Mouse (Mus musculus): ENCODE data around the gene Il17rc.

Il17rc gene

DNA sequence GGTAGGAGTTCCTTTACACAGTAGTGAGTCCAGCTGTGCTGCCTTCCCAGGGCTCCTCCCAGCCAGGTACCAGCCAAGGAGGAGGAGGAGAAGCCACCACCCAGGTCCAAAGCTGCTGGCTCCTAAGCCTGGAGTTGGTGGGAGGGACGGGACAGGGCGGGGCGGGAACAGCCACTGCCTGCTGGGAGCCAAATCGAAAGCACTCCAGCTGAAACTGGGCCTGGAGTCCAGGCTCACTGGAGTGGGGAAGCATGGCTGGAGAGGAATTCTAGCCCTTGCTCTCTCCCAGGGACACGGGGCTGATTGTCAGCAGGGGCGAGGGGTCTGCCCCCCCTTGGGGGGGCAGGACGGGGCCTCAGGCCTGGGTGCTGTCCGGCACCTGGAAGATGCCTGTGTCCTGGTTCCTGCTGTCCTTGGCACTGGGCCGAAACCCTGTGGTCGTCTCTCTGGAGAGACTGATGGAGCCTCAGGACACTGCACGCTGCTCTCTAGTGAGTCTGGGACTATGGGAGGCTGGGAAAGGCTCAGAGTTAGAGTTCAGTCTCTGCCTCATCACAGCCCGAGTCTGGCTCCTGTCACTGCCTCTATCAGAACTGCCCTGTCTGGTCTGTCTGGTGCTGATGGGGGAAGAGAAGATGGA, at the start of gene Il17rc:
Gene Il17rc (plus strand): TSS at position 131 of the 640 bp plus-strand sequence.
- no peak for DNase-seq (ENCODE audit: low read depth, low spot score)

DNA sequence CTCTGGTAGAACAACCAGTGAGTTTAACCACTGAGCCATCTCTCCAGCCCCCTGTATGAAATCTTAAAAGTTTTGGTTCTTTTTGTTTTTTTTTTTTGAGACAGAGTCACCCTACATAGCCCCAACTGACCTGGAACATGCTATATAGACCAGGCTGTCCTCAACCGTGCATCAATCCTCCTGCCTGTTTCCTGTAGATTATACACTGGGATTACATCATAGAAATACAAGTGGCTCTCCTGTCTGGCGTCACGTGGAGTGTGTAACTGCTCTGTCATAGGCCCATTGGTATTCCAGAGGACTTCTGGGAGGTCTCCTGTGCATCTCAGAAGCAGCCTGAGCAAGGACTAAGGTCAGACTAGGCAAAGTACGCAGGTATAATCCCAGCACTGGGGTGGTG, 48.2 kb upstream of the Il17rc start:
- DNase-seq (ENCODE audit: low read depth, low spot score) = no peak

DNA sequence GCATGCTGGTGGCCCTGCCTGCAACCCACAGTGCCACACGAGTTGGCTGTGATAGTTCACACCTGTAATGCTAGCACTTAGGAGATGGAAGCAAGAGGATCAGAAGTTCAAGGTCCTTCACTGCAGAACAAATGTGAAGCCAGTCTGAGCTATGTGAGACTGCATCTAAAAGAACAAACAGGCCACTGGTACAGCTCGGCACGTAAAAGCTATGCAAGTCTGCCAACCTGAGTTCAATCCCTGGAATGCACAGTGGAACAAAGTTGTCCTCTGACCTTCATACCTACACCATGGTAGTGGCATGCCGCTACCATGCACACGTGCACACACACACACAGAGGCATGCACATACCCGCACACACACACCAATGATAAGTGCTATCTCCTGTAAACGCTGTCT, 47.0 kb upstream of the Il17rc start:
- DNase-seq (ENCODE audit: low read depth, low spot score) = no peak

DNA sequence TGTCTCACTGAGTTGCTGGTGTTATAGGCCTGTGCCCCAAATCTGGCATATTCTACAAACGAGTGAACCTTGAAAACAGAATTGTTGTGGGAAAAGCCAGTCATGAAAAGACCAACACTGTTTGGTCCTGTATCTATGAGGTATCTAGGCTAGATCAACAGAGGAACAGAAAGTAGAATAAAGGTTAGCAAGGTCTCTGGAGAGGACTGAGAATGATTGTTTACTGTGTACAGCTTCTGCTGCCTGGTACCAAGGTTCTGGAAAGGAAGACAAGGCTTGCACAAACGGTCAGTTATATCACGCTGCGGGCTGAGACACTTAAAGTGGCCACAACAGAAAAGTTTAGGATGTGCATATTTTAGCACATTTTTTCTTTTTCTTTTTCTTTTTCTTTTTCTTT, 44.5 kb upstream of the Il17rc start:
- no peak for DNase-seq (ENCODE audit: low read depth, low spot score)

DNA sequence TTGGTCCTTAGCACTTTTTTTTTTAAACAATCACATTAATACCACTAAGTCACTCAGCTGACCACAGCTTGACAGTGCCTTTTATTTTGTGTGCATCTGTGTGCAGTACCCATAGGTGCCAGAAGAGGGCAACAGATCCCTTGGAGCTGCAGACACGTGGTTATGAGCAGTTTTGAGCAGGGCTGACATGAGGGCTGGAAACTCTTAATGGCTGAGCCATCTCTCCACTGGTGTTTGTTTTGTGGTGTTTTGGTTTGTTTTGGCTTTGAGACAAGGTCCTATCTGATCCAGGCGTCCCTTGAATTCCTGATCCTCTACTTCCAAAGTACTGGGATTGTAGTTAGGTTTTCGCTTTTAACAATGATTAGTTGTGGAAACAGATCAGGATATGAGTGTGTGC, 43.8 kb upstream of the Il17rc start:
- DNase-seq (ENCODE audit: low read depth, low spot score) = peak; percentile 55

DNA sequence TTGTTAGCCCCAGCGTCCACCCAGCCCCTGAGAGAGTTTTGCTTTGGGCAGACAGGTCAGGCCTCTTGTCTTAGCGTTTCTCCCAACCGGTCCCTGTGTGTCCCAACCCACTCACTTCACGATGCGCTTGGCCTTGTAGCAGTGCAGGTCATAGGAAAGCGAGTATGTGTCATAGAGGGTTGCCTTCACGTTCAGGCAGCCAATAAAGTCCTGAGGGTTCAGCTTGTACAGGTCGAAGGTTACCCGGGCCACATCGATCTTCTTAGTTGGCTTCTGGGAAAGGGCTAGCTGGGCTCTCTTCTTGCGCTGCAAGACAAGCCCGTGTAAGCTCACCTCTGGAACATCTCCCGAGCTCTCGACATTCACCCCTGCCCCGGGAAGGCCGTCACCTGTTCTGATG, 43.2 kb upstream of the Il17rc start:
- no peak for DNase-seq (ENCODE audit: low read depth, low spot score)

DNA sequence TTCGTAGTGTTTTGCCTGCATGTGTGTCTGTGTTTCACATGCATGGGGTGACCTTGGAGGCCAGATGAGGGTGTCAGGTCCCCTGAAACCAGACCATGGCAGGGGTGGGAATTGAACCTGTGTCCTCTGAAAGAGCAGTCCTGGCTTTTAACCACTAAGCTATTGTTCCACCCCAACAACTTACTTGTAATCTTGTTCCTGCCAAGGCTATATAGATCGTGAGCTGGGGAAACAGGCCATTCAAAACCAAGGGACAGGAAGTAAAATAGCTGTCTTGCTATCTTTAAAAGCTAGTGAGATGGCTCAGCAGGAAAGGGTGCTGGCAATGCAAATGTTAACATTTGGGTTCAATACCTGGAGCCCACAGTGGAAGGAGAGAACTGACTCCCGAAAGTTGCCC, 41.3 kb upstream of the Il17rc start:
- DNase-seq (ENCODE audit: low read depth, low spot score) = no peak

DNA sequence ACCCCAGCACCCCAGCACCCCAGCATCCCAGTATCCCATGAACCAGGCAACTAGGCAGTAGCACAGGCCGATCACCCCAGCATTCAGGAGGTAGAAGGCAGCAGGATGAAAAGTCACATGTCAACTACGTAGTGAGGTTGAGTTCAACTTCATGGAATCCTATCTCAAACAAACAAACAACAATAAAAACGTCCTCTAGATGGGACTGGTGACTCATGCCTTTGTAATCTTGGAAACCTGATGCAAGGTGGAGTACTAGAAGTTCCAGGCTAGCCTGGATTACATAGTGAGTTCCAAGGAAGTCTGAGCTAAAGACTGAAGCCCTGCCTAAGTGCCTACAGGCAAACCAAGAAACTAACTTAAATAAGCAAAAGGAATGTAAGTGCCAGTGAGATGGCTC, 40.4 kb upstream of the Il17rc start:
- no peak for DNase-seq (ENCODE audit: low read depth, low spot score)

DNA sequence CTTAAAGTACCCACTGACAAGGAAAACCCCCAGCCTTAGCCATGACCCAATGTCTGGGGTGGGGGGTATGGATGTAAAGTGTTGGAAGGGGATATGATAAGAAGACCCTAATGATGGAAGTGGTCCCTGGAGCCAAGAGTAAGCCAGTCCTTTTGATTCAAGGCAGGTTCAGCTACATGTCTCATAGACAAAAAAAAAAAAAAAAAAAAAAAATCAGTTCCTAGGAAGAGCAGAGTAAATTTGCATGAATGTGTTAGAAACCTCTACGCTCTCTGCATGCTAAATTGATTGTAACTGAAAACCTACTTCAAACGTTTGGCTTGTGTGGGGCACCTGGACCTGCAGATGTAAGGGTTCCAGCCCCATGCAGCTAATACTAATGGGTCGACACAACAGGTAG, 39.4 kb upstream of the Il17rc start:
- DNase-seq (ENCODE audit: low read depth, low spot score) = no peak

DNA sequence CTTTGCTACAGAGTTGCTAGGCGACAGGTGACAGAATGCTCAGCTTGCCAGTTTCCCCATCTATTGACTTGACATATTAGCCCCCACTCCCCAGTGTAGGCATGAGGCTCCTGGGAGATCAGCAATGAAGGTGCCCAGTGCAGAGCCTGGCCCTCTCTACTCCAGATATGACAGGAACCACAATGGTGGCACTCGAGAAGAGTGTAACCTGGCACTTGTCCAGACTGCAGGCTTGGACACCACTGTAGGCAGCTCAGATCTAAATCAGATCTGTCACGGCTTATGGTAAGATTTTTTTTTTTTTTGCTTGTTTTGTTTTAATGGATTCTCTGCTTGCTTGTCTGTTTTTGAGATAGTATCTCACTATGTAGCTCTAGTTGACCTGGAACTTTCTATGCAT, 37.6 kb upstream of the Il17rc start:
- no peak for DNase-seq (ENCODE audit: low read depth, low spot score)

DNA sequence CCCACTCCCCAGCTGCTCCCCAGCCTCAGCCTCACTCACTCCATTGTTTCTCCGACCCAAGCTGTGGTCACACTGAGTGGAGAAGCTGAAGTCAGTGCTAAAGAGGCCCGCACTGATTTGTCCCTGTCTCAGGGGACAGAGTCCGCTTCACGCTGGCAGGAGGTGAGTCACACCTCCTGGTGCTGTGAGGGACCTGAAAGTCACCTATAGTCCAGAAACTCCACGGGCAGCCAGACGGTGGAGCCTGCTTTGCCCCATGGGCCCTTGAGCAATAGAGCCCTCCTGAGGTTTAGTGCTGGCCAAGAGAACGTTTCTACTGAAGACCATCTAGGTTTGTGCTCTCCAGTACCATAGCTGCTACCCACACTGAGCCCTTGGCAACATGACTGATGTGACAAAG, 36.5 kb upstream of the Il17rc start:
- DNase-seq (ENCODE audit: low read depth, low spot score) = no peak

DNA sequence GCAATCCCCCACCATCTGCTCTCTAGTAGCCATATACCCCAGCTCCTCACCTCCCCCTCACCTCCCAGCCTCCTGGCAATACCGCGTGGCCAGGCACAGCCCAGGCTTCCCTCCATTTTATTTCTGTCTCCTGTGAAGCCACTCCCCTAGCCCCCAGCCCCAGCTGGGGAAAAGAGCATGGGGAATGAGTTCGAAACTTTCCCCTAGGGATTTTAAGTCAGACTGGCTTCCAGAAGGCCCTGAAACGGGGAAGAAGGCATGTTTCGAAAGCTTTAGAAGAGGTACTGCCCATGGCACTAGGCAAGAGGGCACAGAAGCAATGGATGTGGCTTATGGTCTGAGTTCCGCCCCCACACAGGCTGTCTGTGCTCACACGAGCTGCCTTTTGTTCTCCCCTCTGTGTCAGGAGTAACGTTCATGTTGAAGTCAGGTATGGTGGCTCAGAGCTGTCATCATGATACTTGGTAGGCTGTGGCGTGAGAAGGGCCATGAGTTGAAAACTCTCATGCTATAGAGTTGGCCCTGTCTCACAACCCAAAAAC, 35.5 kb upstream of the Il17rc start, which contains the start of gene Cidec:
Gene Cidec (minus strand): TSS at position 97 of the 542 bp plus-strand sequence.
- DNase-seq (ENCODE audit: low read depth, low spot score) = no peak

DNA sequence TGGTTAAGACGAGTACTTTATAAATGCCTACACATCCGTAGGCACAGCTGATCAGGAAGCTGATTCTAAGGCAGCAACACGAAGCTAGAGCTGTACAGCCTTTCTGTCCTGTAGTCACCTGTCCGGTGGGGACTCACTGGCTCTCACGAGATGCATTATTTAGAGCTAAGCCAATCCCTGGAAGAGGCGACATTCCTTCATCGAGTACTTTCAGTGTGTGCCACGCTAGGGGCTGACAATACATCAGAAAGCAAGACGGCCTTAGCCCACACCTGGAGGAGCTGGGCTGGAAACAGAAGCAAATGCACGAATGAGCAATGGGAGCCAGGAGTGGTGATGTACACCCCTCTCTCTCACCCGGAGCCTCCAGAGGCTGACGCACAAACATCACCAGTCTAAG, 34.1 kb upstream of the Il17rc start:
- no peak for DNase-seq (ENCODE audit: low read depth, low spot score)

DNA sequence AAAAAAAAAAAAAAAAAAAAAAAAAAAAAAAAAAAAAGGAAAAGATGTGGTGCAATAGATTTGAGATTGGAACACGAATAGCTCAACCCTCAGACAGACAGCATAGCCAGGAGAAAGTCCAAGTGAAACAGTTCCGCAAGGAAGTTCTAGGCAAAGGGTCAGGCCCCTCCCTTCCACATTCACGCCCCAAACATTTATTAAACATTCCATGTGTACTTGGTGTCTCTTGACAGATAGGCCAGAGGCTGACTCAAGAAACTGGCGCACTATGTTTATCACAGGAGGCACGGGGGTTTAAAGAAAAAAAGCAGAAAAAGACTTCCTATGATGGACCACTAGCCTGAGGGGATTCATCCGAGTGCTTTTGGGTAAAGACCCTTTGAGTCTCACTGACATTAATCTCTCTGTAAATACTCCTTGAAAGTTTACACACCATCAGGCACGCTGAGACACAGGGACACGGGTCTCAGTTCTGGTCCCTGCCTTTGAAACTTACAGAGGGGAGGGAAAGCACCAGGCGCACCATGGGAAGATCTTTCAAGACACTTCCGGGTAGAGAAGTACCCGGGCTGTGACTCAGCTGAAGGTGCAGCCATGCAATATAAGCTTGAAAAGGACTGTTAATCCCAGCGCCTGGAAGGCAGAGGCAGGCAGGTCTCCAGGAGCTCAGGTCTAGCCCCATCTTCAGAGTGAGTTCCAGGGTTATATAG, 32.4 kb upstream of the Il17rc start:
- no peak for DNase-seq (ENCODE audit: low read depth, low spot score)

DNA sequence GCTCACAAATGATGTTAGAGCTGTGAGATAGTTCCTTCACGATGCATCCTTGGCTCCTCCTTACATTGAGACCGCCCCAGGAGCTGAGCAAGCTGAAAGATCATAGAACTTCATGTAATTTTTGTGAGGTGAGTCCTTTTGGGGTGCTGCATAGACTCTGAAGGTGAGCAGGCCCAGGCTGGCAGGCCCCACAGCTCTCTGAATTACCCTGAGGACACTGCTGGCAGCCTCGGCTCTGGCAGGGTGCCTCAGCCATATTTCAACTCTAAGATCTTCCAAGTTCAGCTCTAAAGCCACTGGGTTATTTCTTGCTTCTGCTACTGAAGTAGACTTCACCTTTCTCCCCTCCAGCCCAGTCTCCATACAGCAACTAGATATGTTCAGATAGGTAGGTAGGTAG, 30.5 kb upstream of the Il17rc start:
- DNase-seq (ENCODE audit: low read depth, low spot score) = no peak

DNA sequence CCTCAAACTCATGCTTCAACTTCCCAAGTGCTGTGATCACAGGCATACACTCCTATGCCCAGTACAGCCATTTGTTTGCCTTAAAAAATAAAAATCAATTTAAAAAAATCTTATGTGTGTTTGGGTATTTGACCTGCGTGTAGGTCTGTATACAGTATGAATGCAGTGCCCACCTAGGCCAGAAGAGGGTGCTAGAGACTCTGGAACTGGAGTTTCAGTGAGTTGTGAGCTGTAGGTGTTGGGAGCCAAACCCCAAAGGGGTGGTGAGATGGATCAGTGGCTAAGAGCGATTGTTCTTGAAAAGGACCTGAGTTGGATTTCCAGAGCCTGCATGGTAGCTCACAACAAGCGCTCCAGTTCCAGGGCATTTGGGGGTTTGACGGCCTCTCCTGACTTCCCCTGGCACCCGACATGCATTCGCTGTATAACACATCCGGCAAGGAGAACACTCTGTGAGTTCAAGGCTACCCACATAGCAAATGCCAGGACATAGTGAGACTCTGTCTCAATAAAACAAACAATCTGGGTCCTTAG, 30.0 kb upstream of the Il17rc start:
- peak; percentile 82 for DNase-seq (ENCODE audit: low read depth, low spot score)

DNA sequence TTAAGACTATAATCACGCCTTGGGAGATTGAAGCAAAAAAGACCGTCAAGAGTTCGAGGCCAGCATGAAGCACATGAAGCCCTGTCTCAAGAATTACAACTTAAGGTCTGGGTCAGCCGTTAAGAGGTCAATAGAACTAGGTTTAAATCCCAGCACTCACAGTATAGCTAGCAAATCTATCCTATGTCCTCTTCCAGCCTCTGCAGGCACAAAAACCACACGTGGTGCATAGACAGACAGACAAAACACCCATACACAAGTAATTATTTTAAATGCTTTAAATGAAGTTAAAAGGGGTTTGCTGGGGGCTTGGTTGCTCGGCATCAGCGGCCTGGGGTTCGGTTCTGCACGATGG, 29.2 kb upstream of the Il17rc start:
- DNase-seq (ENCODE audit: low read depth, low spot score) = no peak

DNA sequence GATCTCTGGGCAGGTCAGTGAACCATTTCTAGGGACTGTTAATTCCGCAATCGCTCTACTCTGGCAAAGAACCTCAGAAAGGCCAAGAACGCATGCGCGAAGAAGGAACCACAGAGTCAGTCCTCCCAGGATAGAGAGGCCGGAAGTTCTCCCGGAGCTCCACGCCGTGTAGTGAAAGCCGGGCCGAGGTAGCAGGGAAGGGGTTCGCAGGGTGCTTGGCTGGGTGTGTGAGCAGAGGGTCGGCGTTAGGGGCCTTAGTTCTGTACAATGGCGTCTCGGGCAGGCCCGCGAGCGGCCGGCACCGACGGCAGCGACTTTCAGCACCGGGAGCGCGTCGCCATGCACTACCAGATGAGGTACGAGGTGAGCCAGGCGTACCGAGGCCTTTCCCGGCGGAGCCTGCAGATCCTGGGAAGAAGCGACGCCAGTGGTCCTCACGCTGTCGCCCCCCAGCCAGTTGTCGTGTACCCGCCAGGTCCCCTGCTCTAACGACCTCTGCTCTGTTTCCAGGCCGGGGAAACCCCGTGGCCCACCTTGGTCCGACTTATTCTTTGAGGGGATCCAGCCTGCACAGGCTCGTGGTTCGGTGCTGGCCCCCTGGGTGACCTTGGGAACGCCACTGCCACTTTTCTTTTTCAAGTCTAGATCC, 28.7 kb upstream of the Il17rc start, which contains the start of gene Jagn1:
Gene Jagn1 (plus strand): TSS at position 128 of the 649 bp plus-strand sequence.
- DNase-seq (ENCODE audit: low read depth, low spot score) = peak; percentile 91

DNA sequence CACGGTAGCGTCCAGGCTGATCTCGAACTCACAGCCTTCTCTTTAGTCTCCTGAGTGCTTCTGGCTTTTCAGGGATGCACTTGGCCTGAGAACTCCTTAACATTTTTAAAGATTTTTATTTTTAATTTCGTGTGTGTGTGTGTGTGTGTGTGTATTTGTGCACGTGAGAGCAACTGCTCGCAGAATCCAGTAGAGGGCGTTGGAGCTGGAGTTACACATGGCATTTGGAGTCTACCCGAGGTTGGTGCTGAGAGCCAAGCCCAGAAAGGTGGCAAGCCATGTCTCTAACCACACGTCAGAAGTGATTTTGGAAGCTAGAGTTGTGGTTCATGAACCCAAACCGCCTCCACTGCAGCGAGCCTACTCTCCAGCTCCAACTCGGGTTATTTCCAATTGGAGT, 28.1 kb upstream of the Il17rc start:
- DNase-seq (ENCODE audit: low read depth, low spot score) = peak; percentile 51

DNA sequence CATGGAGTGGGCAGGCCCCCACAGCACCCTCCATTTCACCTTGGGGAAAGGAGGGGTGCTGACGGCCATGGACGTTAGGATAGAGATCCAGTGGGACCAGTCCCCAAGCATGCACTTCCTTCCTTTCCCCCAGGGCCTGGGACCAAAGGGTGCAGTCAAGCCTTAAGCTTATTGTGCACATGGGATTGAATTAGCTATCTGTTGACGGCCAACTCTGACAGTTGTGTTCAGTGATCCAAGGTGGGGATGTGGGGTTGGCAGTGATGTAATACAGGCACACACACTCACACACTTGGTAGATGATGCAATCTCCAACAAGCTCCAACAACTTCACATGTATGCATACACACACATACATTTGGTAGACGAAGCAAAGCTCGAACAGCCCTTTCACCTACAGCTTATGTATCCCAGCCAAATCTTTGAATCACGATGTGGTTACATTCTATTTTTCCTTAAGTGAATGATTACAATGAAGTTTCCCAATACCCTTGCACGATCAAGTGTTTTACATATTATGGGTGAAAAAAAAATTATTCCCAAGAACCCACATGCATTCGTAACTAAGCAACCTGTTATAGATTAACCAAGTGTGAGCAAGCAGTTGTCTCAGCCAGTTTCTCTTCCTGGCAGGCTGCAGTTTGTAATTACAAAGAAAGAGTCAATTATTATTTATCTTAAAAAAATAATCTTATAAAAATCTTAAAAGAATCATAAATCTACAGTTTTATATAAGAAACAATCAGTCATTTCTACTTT, 26.8 kb upstream of the Il17rc start:
- no peak for DNase-seq (ENCODE audit: low read depth, low spot score)

DNA sequence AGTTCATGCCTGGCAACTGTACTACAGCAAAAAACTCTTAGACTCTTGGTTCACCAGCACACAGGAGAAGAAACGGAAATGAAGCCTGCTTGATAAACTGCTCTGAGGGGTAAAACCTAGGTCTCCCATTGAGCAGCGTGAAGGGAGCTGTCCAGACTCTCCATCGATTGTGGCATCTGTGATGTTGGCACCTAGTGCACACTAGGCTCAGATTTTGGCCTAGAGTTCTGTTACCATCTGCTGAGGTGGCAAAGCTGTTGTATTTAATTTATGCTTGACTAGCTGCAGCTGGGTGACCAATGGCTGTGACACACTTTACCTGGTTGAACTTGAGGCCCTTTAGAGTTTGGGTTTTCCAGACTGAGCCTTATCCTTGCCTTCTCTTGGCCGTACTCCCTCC, 23.6 kb upstream of the Il17rc start:
- no peak for DNase-seq (ENCODE audit: low read depth, low spot score)

DNA sequence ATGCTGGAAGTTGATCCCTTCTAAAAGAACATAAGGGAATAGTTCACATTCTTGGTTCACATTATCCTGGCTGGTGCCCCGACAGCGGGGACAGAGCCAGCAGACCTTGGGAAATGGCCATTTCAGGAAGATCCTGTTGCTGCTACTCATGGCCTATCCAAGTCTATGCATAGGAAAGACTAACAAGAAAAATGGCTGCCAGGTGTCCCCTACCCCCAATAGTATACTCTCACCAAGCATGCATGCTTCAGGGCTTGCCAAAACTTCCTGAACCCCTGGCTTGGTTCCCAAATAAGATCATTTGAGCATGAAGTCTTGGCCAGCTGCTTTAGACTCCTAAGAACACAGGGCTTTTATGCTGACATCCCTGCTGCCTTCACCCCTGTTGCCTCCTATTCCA, 19.4 kb upstream of the Il17rc start:
- DNase-seq (ENCODE audit: low read depth, low spot score) = no peak

Data from CD4-positive helper T cell, adult 2 months (primary cell).